In the genomic region with DNA sequence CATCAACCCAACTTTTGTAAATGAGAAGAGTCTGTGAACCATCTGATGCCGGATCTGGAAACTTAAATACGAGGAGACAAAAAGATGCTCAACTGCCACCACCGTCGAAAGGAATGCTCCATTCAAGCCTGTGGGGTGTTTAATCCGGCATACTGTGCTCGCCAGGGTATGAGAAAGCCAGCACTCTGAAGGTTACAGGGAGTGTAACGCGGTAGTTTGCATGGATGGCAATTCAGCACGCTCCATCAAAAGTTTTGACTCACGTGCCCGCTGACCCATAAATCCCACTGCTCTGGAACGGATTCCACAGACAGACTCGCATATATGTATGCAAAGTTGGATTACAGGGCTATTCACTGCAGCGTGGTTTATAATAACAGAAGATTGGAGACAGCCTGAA, we compare ENCODE assay signal across 15 mouse cellular contexts.
"Had no signal": no experiment of that assay in that cellular context is flagged by ENCODE, and none has a peak within 500 bp of the region (broad histone marks: within the 10 kb centered on the region; RNA-seq: fewer than 3 reads in every experiment).

No protein-coding gene starts in this region.

- H3K4me1 ChIP-seq: intestine, embryonic 15.5 days; limb, embryonic 15.5 days; liver, embryonic 12.5 days; megakaryocyte, embryonic 14.5 days had no signal

- H3K4me3 ChIP-seq: intestine, embryonic 15.5 days; kidney, embryonic 15.5 days; limb, embryonic 15.5 days; liver, embryonic 12.5 days; megakaryocyte, embryonic 14.5 days; neural tube, embryonic 13.5 days had no signal

- DNase-seq: kidney, adult 2 months; kidney, postnatal 14 days; lung, embryonic 14.5 days; lung, postnatal 10 days; right cerebral cortex, adult 18-20 months; right cerebral cortex, postnatal 25 days; thymus, adult 18-20 months; thymus, postnatal 14 days had no signal

- H3K9ac ChIP-seq: intestine, embryonic 15.5 days; kidney, embryonic 15.5 days; limb, embryonic 15.5 days; liver, embryonic 12.5 days; lung, embryonic 14.5 days; neural tube, embryonic 13.5 days had no signal

- H3K9me3 ChIP-seq: intestine, embryonic 15.5 days; kidney, embryonic 15.5 days; limb, embryonic 15.5 days; liver, embryonic 12.5 days; megakaryocyte, embryonic 14.5 days had no signal

- H3K4me2 ChIP-seq: intestine, embryonic 15.5 days; kidney, embryonic 15.5 days; limb, embryonic 15.5 days; liver, embryonic 12.5 days; lung, embryonic 14.5 days; neural tube, embryonic 13.5 days had no signal

- ATAC-seq: intestine, embryonic 15.5 days; liver, embryonic 12.5 days had no signal

- H3K27ac ChIP-seq: intestine, embryonic 15.5 days; kidney, embryonic 15.5 days; limb, embryonic 15.5 days; liver, embryonic 12.5 days; macrophage; neural tube, embryonic 13.5 days had no signal

- H3K36me3 ChIP-seq: intestine, embryonic 15.5 days; kidney, embryonic 15.5 days; limb, embryonic 15.5 days; liver, embryonic 12.5 days; neural tube, embryonic 13.5 days had no signal

- H3K27me3 ChIP-seq: intestine, embryonic 15.5 days; kidney, embryonic 15.5 days; limb, embryonic 15.5 days; liver, embryonic 12.5 days; megakaryocyte, embryonic 14.5 days had no signal
